Mouse (Mus musculus): ENCODE data around the gene Gbp7. TPM values are rescaled to one million over a fixed set of nuclear protein-coding genes. Genes with fewer than 3 reads are reported as not detected.

Gene Gbp7
- polyA plus RNA-seq, 1 experiment from 2014 or later: 2.3 TPM

Other genes with a start within 250 kb of the Gbp7 start
- gene Pdlim5, start 134.6 kb upstream of the Gbp7 start, polyA plus RNA-seq (2015; fragmentation: Nextera tagmentation; extraction: Ambion mirVana): 17.4 and 21.3 TPM in 2 replicates
- gene Gbp5, start 36.4 kb upstream of the Gbp7 start, polyA plus RNA-seq (2015; fragmentation: Nextera tagmentation; extraction: Ambion mirVana): 0.35 and 0.37 TPM in 2 replicates
- 1.3 and 3.8 TPM in 2 replicates for gene Gbp3, start 29.7 kb downstream of the Gbp7 start, polyA plus RNA-seq (2015; fragmentation: Nextera tagmentation; extraction: Ambion mirVana)
- gene Gbp2b, start 64.5 kb downstream of the Gbp7 start, polyA plus RNA-seq (2015; fragmentation: Nextera tagmentation; extraction: Ambion mirVana): not detected in 2 replicates
- 0.90 and 3.6 TPM in 2 replicates for gene Gbp2, start 90.3 kb downstream of the Gbp7 start, polyA plus RNA-seq (2015; fragmentation: Nextera tagmentation; extraction: Ambion mirVana)
- 5.3 and 8.6 TPM in 2 replicates for gene Kyat3, start 170.7 kb downstream of the Gbp7 start, polyA plus RNA-seq (2015; fragmentation: Nextera tagmentation; extraction: Ambion mirVana)
- 68.9 and 69.7 TPM in 2 replicates for gene Gtf2b, start 234.7 kb downstream of the Gbp7 start, polyA plus RNA-seq (2015; fragmentation: Nextera tagmentation; extraction: Ambion mirVana)

All from neural tube, embryonic 15.5 days (tissue).